Mouse (Mus musculus): ENCODE measurements at regions not wholly inside any gene's neighbourhood (a gene's known extent, or its start where the extent isn't known, plus 50 kb on each side); places are given as distances from the start of the nearest gene placed in this dataset.

DNA sequence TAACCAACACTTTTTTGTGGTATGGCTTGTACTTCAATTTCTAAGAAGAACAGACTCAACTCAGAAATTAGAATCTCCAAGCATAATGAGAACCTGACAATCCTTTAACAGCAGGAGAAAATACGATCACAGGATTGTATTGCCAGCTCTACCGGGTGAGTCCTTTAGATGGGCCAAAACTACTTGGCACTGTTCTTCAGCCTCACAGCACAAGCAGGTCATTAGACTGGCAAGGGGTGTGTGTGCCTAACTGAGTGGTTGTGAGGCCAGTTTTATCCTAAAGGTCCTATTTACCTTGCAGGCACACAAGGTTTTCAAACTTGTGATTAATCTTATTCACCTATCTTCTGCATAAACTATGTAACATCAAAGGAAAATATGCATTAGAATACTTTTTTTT, 760.5 kb downstream of the Defb40 start:
- H3K9ac ChIP-seq (ENCODE audit: low read length), result no peak overlapping the region
- no peaks in the 10 kb centered on the region for H3K36me3 ChIP-seq (ENCODE audit: control insufficient read depth, insufficient read depth, low read length)
- H3K27me3 ChIP-seq (ENCODE audit: control insufficient read depth, insufficient read depth, low read length), result no peaks in the 10 kb centered on the region
- no peak overlapping the region for H3K4me2 ChIP-seq (ENCODE audit: low read length)
- 87% methylated on average over 2 of the region's 2 CpGs for WGBS
- no peaks in the 10 kb centered on the region for H3K4me1 ChIP-seq (ENCODE audit: control insufficient read depth in 2 of 2, insufficient read depth in 2 of 2, low read length in 2 of 2)
- H3K27ac ChIP-seq (replicated peaks in 1 of 2; ENCODE audit: control insufficient read depth in 1 of 2, insufficient read depth in 1 of 2, low read depth in 2 of 2, low read length in 2 of 2), result no peak overlapping the region
- H3K9me3 ChIP-seq (ENCODE audit: control insufficient read depth, low read length), result no peaks in the 10 kb centered on the region
- no peak for ATAC-seq (ENCODE audit: insufficient number of reproducible peaks, insufficient read depth, low FRiP score, low read depth)
- no peak overlapping the region for H3K4me3 ChIP-seq (ENCODE audit: control insufficient read depth in 1 of 2, insufficient read depth in 1 of 2, low read depth in 1 of 2, low read length in 2 of 2)

DNA sequence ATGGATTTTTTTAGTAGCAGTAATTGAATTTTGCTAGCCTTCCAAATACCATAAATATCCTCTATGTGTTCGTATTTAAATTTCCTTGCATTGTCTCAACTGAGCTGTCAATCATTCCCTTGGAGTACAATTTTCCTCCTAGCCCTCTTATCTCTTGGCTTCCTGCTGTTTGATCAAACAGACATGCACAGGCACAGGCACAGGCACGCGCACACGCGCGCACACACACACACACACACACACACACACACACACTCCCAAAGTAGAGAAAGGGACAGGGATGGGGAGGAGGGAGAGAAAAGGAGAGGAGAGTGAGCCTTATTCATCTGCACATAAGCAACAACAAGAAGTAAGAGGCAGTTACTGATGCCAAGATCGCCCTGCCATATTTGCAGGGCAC, 760.9 kb downstream of the Defb40 start:
- Histone ChIP-seq H3K27me3 (ENCODE audit: control insufficient read depth, insufficient read depth, low read length) (no peaks in the 10 kb centered on the region), H3K36me3 (ENCODE audit: control insufficient read depth, insufficient read depth, low read length) (no peaks in the 10 kb centered on the region)
- WGBS, result 72% methylated on average over 7 of the region's 7 CpGs

DNA sequence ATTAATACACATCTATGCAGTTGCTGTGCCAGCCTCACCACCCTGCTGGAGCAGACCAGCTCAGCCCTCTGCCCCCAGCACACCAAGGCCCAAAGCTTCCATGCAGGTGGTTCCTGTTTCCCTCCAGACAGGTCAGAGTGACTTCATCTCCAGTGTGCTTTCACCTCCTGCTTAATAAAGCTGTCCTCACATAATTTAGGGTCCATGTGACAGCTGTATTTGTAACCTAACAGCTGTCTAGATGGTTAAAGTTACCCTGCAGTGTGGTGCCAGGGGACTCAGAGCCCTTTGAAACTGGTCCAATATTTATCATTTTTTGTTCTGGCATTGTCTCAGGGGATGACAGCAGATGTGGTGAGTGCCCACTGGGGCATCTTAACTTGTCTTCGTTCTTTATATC, 761.5 kb downstream of the Defb40 start:
- 72% methylated on average over 1 of the region's 1 CpGs for WGBS

More for the DNA sequence above, 760.9 kb downstream of the Defb40 start:
- no peaks in the 10 kb centered on the region for H3K4me1 ChIP-seq (ENCODE audit: control insufficient read depth in 2 of 2, insufficient read depth in 2 of 2, low read length in 2 of 2)
- no peak for ATAC-seq (ENCODE audit: insufficient number of reproducible peaks, insufficient read depth, low FRiP score, low read depth)
- H3K9me3 ChIP-seq (ENCODE audit: control insufficient read depth, low read length), result no peaks in the 10 kb centered on the region
- H3K4me3 ChIP-seq (ENCODE audit: control insufficient read depth in 1 of 2, insufficient read depth in 1 of 2, low read depth in 1 of 2, low read length in 2 of 2), result no peak overlapping the region
- H3K9ac ChIP-seq (ENCODE audit: low read length), result no peak overlapping the region
- H3K4me2 ChIP-seq (ENCODE audit: low read length), result no peak overlapping the region
- no peak overlapping the region for H3K27ac ChIP-seq (replicated peaks in 1 of 2; ENCODE audit: control insufficient read depth in 1 of 2, insufficient read depth in 1 of 2, low read depth in 2 of 2, low read length in 2 of 2)

DNA sequence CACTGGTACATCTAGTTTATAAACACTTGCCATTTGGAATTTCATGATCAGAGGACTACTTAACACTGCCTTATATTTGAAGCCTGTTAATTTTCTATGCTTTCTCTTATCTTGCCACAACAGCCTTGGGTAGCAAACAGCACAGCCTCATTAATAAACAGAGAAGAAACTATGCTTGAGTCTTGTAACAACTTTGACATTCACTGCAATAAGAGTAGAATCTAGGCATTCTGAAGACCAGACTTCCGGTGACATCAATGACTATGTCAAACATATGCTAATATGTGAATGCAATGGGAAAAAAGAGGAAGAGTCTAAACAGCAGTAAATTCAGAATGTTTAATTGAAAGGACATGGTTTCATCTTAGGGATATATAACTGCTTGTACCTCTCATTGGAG, 768.0 kb downstream of the Defb40 start:
- Histone ChIP-seq H3K4me2 (ENCODE audit: low read length) (no peak overlapping the region), H3K27me3 (ENCODE audit: control insufficient read depth, insufficient read depth, low read length) (no peaks in the 10 kb centered on the region), H3K9me3 (ENCODE audit: control insufficient read depth, low read length) (no peaks in the 10 kb centered on the region), H3K36me3 (ENCODE audit: control insufficient read depth, insufficient read depth, low read length) (no peaks in the 10 kb centered on the region), H3K27ac (replicated peaks in 1 of 2; ENCODE audit: control insufficient read depth in 1 of 2, insufficient read depth in 1 of 2, low read depth in 2 of 2, low read length in 2 of 2) (no peak overlapping the region), H3K9ac (ENCODE audit: low read length) (no peak overlapping the region), H3K4me1 (ENCODE audit: control insufficient read depth in 2 of 2, insufficient read depth in 2 of 2, low read length in 2 of 2) (no peaks in the 10 kb centered on the region), H3K4me3 (ENCODE audit: control insufficient read depth in 1 of 2, insufficient read depth in 1 of 2, low read depth in 1 of 2, low read length in 2 of 2) (no peak overlapping the region)
- 89% methylated on average over 1 of the region's 1 CpGs for WGBS
- no peak for ATAC-seq (ENCODE audit: insufficient number of reproducible peaks, insufficient read depth, low FRiP score, low read depth)

More for the DNA sequence above, 761.5 kb downstream of the Defb40 start:
- no peaks in the 10 kb centered on the region for H3K4me1 ChIP-seq (ENCODE audit: control insufficient read depth in 2 of 2, insufficient read depth in 2 of 2, low read length in 2 of 2)
- H3K36me3 ChIP-seq (ENCODE audit: control insufficient read depth, insufficient read depth, low read length), result no peaks in the 10 kb centered on the region
- no peak for ATAC-seq (ENCODE audit: insufficient number of reproducible peaks, insufficient read depth, low FRiP score, low read depth)
- no peaks in the 10 kb centered on the region for H3K9me3 ChIP-seq (ENCODE audit: control insufficient read depth, low read length)
- H3K27me3 ChIP-seq (ENCODE audit: control insufficient read depth, insufficient read depth, low read length), result no peaks in the 10 kb centered on the region
- H3K27ac ChIP-seq (replicated peaks in 1 of 2; ENCODE audit: control insufficient read depth in 1 of 2, insufficient read depth in 1 of 2, low read depth in 2 of 2, low read length in 2 of 2), result no peak overlapping the region
- H3K4me2 ChIP-seq (ENCODE audit: low read length), result no peak overlapping the region
- H3K9ac ChIP-seq (ENCODE audit: low read length), result no peak overlapping the region
- no peak overlapping the region for H3K4me3 ChIP-seq (ENCODE audit: control insufficient read depth in 1 of 2, insufficient read depth in 1 of 2, low read depth in 1 of 2, low read length in 2 of 2)

DNA sequence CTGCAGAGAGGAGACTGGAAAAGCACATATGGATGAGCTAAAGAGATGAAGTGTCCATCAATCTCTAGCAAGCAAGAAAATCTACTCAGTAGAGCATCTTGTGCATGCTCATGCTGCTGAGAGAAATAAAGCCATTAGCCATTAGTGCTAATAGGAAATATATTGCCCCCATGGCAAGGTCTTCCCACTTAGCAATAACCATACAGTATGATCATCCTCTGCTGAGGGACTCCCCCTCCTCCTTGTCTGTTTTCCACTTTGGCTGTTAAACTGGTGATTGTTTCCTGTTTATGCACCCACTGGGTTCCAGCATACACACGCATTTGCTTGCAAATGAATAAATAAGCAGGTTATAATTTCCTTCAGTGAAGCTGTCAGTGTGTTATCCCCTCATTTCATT, 769.4 kb downstream of the Defb40 start:
- ATAC-seq (ENCODE audit: insufficient number of reproducible peaks, insufficient read depth, low FRiP score, low read depth), result no peak
- 78% methylated on average over 1 of the region's 1 CpGs for WGBS
- no peak overlapping the region for H3K27ac ChIP-seq (replicated peaks in 1 of 2; ENCODE audit: control insufficient read depth in 1 of 2, insufficient read depth in 1 of 2, low read depth in 2 of 2, low read length in 2 of 2)

DNA sequence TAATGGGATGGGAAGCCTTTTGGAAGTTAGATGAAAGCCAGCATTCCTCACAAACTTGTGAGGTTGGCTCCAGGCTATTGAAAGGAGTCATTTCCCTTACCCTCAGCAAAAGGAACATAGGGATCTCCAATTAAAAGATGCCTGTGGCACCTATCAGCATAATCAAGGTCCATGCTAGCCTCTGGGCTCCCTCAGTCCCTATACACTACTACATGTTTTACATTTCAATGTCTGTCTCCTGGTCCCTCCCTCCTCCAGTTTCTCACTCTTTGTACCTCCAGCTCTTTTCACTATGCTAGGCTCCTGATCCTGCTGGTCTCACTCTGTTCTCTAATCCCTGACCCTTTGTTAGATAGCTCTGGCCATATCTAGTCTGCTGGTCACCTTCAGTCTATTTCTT, 790.6 kb downstream of the Defb40 start:
- no peaks in the 10 kb centered on the region for H3K4me1 ChIP-seq (ENCODE audit: control insufficient read depth in 2 of 2, insufficient read depth in 2 of 2, low read length in 2 of 2)
- H3K27me3 ChIP-seq (ENCODE audit: control insufficient read depth, insufficient read depth, low read length), result no peaks in the 10 kb centered on the region
- no peak for ATAC-seq (ENCODE audit: insufficient number of reproducible peaks, insufficient read depth, low FRiP score, low read depth)

More for the DNA sequence above, 769.4 kb downstream of the Defb40 start:
- Histone ChIP-seq H3K4me1 (ENCODE audit: control insufficient read depth in 2 of 2, insufficient read depth in 2 of 2, low read length in 2 of 2) (no peaks in the 10 kb centered on the region), H3K27me3 (ENCODE audit: control insufficient read depth, insufficient read depth, low read length) (no peaks in the 10 kb centered on the region), H3K36me3 (ENCODE audit: control insufficient read depth, insufficient read depth, low read length) (no peaks in the 10 kb centered on the region), H3K9ac (ENCODE audit: low read length) (no peak overlapping the region), H3K4me2 (ENCODE audit: low read length) (no peak overlapping the region), H3K9me3 (ENCODE audit: control insufficient read depth, low read length) (no peaks in the 10 kb centered on the region), H3K4me3 (ENCODE audit: control insufficient read depth in 1 of 2, insufficient read depth in 1 of 2, low read depth in 1 of 2, low read length in 2 of 2) (no peak overlapping the region)

DNA sequence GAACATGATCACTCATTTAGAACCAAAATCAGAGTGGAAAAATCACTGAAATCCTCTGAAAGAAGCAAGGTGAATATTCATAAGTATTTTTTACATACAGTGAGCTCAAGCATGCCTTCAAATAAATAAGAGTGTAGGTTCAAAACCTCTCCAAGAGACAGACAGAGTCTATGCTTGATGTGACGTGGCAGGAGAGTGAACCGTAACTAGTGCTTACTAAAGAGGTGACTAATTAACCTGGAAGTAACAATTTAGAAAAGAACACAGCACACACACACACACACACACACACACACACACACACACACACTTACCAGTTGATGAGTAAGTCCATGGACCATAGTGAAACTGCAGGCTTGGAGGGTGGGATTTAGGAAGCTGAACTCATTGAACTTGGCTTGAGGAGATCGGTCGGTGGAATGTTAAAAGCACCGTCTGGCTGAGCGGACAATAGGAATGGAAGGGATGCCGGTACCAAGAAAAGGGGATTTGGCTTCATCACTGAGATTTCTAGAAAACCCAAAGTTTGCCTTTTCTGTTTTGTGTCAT, 802.4 kb downstream of the Defb40 start:
- no peak overlapping the region for H3K9ac ChIP-seq (ENCODE audit: low read length)
- H3K4me2 ChIP-seq (ENCODE audit: low read length), result no peak overlapping the region
- no peak overlapping the region for H3K27ac ChIP-seq (replicated peaks in 1 of 2; ENCODE audit: control insufficient read depth in 1 of 2, insufficient read depth in 1 of 2, low read depth in 2 of 2, low read length in 2 of 2)
- H3K27me3 ChIP-seq (ENCODE audit: control insufficient read depth, insufficient read depth, low read length), result no peaks in the 10 kb centered on the region
- no peaks in the 10 kb centered on the region for H3K4me1 ChIP-seq (ENCODE audit: control insufficient read depth in 2 of 2, insufficient read depth in 2 of 2, low read length in 2 of 2)
- WGBS, result 84% methylated on average over 7 of the region's 7 CpGs
- H3K36me3 ChIP-seq (ENCODE audit: control insufficient read depth, insufficient read depth, low read length), result no peaks in the 10 kb centered on the region
- H3K9me3 ChIP-seq (ENCODE audit: control insufficient read depth, low read length), result no peaks in the 10 kb centered on the region
- ATAC-seq (ENCODE audit: insufficient number of reproducible peaks, insufficient read depth, low FRiP score, low read depth), result no peak
- H3K4me3 ChIP-seq (ENCODE audit: control insufficient read depth in 1 of 2, insufficient read depth in 1 of 2, low read depth in 1 of 2, low read length in 2 of 2), result no peak overlapping the region

More for the DNA sequence above, 790.6 kb downstream of the Defb40 start:
- Histone ChIP-seq H3K27ac (replicated peaks in 1 of 2; ENCODE audit: control insufficient read depth in 1 of 2, insufficient read depth in 1 of 2, low read depth in 2 of 2, low read length in 2 of 2) (no peak overlapping the region), H3K9ac (ENCODE audit: low read length) (no peak overlapping the region), H3K4me3 (ENCODE audit: control insufficient read depth in 1 of 2, insufficient read depth in 1 of 2, low read depth in 1 of 2, low read length in 2 of 2) (no peak overlapping the region), H3K36me3 (ENCODE audit: control insufficient read depth, insufficient read depth, low read length) (no peaks in the 10 kb centered on the region), H3K4me2 (ENCODE audit: low read length) (no peak overlapping the region), H3K9me3 (ENCODE audit: control insufficient read depth, low read length) (no peaks in the 10 kb centered on the region)

DNA sequence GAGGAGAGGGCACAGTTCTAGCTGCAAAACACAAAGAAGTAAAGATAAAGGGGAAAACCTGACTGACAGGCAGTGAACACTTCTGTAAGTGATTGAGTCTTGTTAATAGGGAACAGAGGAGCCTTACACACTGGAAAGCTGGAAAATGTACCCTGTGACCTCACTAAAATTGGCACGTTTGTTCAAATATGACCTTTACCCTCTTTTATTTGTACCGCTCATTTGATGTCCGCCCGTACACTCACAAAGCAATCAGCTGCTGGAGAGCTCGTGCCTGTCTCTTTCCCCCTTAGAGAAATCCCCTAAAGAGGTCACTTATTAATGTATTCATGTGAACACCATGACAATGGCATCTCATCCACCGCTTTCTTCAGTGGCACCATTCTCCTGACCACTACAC, 819.4 kb downstream of the Defb40 start:
- H3K36me3 ChIP-seq (ENCODE audit: control insufficient read depth, insufficient read depth, low read length), result no peaks in the 10 kb centered on the region
- no peaks in the 10 kb centered on the region for H3K4me1 ChIP-seq (ENCODE audit: control insufficient read depth in 2 of 2, insufficient read depth in 2 of 2, low read length in 2 of 2)
- H3K4me3 ChIP-seq (ENCODE audit: control insufficient read depth in 1 of 2, insufficient read depth in 1 of 2, low read depth in 1 of 2, low read length in 2 of 2), result no peak overlapping the region
- WGBS, result 72% methylated on average over 6 of the region's 6 CpGs
- H3K9ac ChIP-seq (ENCODE audit: low read length), result no peak overlapping the region
- ATAC-seq (ENCODE audit: insufficient number of reproducible peaks, insufficient read depth, low FRiP score, low read depth), result no peak
- no peak overlapping the region for H3K27ac ChIP-seq (replicated peaks in 1 of 2; ENCODE audit: control insufficient read depth in 1 of 2, insufficient read depth in 1 of 2, low read depth in 2 of 2, low read length in 2 of 2)
- H3K27me3 ChIP-seq (ENCODE audit: control insufficient read depth, insufficient read depth, low read length), result no peaks in the 10 kb centered on the region
- H3K4me2 ChIP-seq (ENCODE audit: low read length), result no peak overlapping the region
- no peaks in the 10 kb centered on the region for H3K9me3 ChIP-seq (ENCODE audit: control insufficient read depth, low read length)
